Mouse (Mus musculus): ENCODE results near the gene Tacr2. TPM values are rescaled to one million over a fixed set of nuclear protein-coding genes. Genes with fewer than 3 reads are reported as not detected.

Gene Tacr2
- polyA plus RNA-seq, 1 experiment from 2014 or later = not detected

DNA sequence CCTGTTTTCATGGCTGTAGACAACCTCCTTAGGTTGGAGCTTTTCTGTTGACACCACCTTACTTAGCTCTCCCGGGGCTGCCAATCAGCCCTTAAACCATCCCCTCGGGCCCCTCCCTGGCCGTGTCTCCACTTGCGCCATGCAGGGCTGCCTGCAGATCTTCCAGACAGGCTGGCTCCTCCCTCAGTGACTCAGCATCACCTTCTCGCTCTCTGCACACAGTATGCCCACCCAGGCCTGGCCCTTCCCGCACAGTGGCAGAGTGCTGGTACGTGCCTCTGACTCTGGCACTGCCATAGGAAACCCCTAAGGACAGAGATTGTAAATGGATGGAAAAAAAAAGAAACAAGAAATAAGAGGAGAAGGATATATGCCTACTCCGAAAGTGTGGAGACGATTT lies 30.5 kb downstream of the Tacr2 start:
- H3K4me2 ChIP-seq (replicated peaks) = no peak overlapping the region
- H3K9ac ChIP-seq = no peak overlapping the region
- no peaks in the 10 kb centered on the region for H3K4me1 ChIP-seq
- no peaks in the 10 kb centered on the region for H3K27me3 ChIP-seq
- no peak overlapping the region for H3K4me3 ChIP-seq
- no peaks in the 10 kb centered on the region for H3K9me3 ChIP-seq
- peaks cover 75% of the 10 kb centered on the region for H3K36me3 ChIP-seq
- WGBS = 51% methylated on average over 9 of the region's 9 CpGs
- no peak for ATAC-seq (ENCODE audit: low FRiP score, low read depth)
- no peak overlapping the region for H3K27ac ChIP-seq

- no peak overlapping the region for H3K27ac ChIP-seq
- H3K27me3 ChIP-seq = no peaks in the 10 kb centered on the region
- H3K4me2 ChIP-seq (replicated peaks) = no peak overlapping the region
- H3K4me1 ChIP-seq = no peaks in the 10 kb centered on the region
- H3K9me3 ChIP-seq = no peaks in the 10 kb centered on the region
- H3K36me3 ChIP-seq = peaks cover 72% of the 10 kb centered on the region
- no peak for ATAC-seq (ENCODE audit: low FRiP score, low read depth)
- no peak overlapping the region for H3K9ac ChIP-seq
- H3K4me3 ChIP-seq = no peak overlapping the region
- 83% methylated on average over 4 of the region's 4 CpGs for WGBS
These were observed 31.1 kb downstream of the Tacr2 start for GRCm38 (mm10) chr10:62283206-62283792.

GRCm38 (mm10) chr10:62287460-62288124 lies 35.4 kb downstream of the Tacr2 start:
- 63% methylated on average over 6 of the region's 6 CpGs for WGBS
- Histone ChIP-seq H3K4me3 (no peak overlapping the region), H3K9ac (no peak overlapping the region), H3K36me3 (peaks cover 76% of the 10 kb centered on the region), H3K4me1 (no peaks in the 10 kb centered on the region), H3K9me3 (no peaks in the 10 kb centered on the region), H3K27ac (no peak overlapping the region), H3K4me2 (replicated peaks) (no peak overlapping the region), H3K27me3 (no peaks in the 10 kb centered on the region)
- no peak for ATAC-seq (ENCODE audit: low FRiP score, low read depth)

DNA sequence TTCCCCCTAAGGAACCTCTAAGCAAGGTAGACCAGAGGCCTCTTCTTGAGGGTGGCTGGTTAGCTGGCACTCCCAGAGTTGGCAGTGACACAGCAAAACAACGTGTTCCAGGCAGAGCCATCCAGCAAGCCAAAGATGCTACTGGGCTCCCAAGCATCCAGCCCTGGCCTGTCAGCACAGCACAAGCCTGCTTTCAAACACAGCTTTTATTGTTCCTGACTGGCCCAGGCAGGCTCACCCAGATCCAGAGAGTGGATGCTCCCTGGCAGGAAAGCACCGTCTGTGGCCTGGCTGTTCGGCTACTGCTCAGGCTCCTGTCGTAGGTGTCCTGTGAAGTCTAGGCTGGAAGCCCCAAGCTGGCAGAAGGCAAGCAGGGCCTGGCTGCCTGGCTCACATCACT lies 41.9 kb downstream of the Tacr2 start:
- 82% methylated on average over 4 of the region's 4 CpGs for WGBS
- Histone ChIP-seq H3K4me2 (replicated peaks) (no peak overlapping the region), H3K9me3 (no peaks in the 10 kb centered on the region), H3K9ac (no peak overlapping the region), H3K27me3 (no peaks in the 10 kb centered on the region), H3K27ac (no peak overlapping the region), H3K4me1 (no peaks in the 10 kb centered on the region), H3K4me3 (no peak overlapping the region), H3K36me3 (peaks cover 90% of the 10 kb centered on the region)
- no peak for ATAC-seq (ENCODE audit: low FRiP score, low read depth)

GRCm38 (mm10) chr10:62296086-62296872 lies 44.0 kb downstream of the Tacr2 start:
- Histone ChIP-seq H3K27ac (no peak overlapping the region), H3K9ac (no peak overlapping the region), H3K27me3 (no peaks in the 10 kb centered on the region), H3K9me3 (no peaks in the 10 kb centered on the region), H3K4me1 (no peaks in the 10 kb centered on the region), H3K36me3 (peaks cover 79% of the 10 kb centered on the region), H3K4me2 (replicated peaks) (no peak overlapping the region), H3K4me3 (no peak overlapping the region)
- ATAC-seq (ENCODE audit: low FRiP score, low read depth) = no peak
- 75% methylated on average over 21 of the region's 26 CpGs for WGBS

GRCm38 (mm10) chr10:62300006-62300827 lies 48.0 kb downstream of the Tacr2 start:
- H3K4me2 ChIP-seq (replicated peaks) = no peak overlapping the region
- H3K27me3 ChIP-seq = no peaks in the 10 kb centered on the region
- no peak for ATAC-seq (ENCODE audit: low FRiP score, low read depth)
- no peaks in the 10 kb centered on the region for H3K9me3 ChIP-seq
- H3K9ac ChIP-seq = no peak overlapping the region
- H3K36me3 ChIP-seq = peaks cover 65% of the 10 kb centered on the region
- no peak overlapping the region for H3K27ac ChIP-seq
- H3K4me3 ChIP-seq = no peak overlapping the region
- no peaks in the 10 kb centered on the region for H3K4me1 ChIP-seq
- WGBS = 83% methylated on average over 23 of the region's 23 CpGs

DNA sequence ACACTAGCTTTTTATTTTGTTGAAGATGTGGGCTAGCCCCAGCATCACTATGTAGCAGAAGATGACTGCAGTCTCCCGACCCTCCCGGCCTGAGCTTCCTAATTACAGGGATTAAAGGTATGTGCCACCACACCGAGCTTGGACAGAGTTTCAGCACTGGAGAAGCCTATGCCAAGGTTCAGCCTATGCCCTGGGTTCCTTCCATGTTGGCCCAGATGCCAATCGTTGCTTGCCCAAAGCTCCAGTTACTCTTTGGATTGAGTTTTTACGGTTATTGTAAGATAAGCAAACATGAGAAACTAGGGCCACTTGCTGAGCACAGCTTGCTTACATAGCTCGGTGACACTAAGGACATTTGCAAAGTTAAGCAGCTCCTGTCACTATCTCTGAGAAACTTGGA lies 52.9 kb downstream of the Tacr2 start:
- Histone ChIP-seq H3K36me3 (peaks cover 27% of the 10 kb centered on the region), H3K4me3 (no peak overlapping the region), H3K4me2 (replicated peaks) (no peak overlapping the region), H3K27ac (no peak overlapping the region), H3K9ac (no peak overlapping the region), H3K9me3 (no peaks in the 10 kb centered on the region), H3K27me3 (no peaks in the 10 kb centered on the region), H3K4me1 (peaks cover 12% of the 10 kb centered on the region; the same call in 1 of the 2 replicates)
- WGBS = 79% methylated on average over 6 of the region's 6 CpGs
- no peak for ATAC-seq (ENCODE audit: low FRiP score, low read depth)

DNA sequence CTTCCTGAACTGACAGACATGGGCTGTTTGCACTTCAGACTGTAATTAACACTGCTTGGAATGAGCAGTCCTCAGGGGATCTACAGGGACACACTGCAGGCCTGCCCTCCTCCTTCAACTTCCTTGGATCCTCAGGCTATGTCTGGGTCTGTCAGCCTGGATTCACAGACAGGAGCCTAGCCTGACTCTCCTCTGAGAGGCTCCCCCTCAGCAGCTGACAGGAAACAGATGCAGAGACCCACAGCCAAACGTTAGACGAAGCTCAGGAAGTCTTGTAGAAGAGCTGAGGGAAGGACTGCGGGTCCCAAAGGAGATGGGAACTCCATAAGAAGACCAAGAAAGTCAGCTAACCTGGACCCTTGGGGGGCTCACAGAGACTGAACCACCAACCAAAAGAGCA lies 54.2 kb downstream of the Tacr2 start:
- Histone ChIP-seq H3K27me3 (no peaks in the 10 kb centered on the region), H3K9me3 (no peaks in the 10 kb centered on the region), H3K27ac (no peak overlapping the region; the same call in 1 of the 2 replicates), H3K9ac (no peak overlapping the region), H3K36me3 (peaks cover 24% of the 10 kb centered on the region), H3K4me2 (replicated peaks) (no peak overlapping the region), H3K4me3 (no peak overlapping the region), H3K4me1 (peaks cover 15% of the 10 kb centered on the region)
- 27% methylated on average over 3 of the region's 3 CpGs for WGBS
- no peak for ATAC-seq (ENCODE audit: low FRiP score, low read depth)

GRCm38 (mm10) chr10:62308896-62309491 lies 56.8 kb downstream of the Tacr2 start:
- WGBS = 35% methylated on average over 11 of the region's 11 CpGs
- no peak overlapping the region for H3K27ac ChIP-seq
- H3K9ac ChIP-seq = no peak overlapping the region
- no peak for ATAC-seq (ENCODE audit: low FRiP score, low read depth)
- H3K4me1 ChIP-seq = peaks cover 22% of the 10 kb centered on the region
- peaks cover 10% of the 10 kb centered on the region for H3K36me3 ChIP-seq
- H3K9me3 ChIP-seq = no peaks in the 10 kb centered on the region
- H3K27me3 ChIP-seq = no peaks in the 10 kb centered on the region
- no peak overlapping the region for H3K4me2 ChIP-seq (replicated peaks)
- no peak overlapping the region for H3K4me3 ChIP-seq

DNA sequence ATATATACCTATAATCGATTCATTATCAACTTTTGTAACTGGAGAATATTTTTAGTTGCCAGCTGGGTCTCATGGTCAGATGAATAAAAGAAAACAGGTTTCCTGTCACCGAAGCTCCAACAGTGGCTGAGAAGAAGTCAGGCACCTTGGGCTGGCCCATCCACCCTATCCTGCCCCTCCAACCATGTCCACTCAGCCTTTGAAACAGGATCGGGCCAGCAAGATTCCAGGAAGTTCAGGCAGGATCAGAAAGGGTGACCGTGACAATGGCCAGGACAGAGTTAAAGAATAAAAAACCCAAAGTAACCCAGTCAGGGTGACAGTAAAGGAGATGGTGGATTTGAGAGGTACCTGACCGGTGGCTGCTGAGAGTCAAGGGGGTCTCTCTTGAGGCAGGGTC lies 57.4 kb downstream of the Tacr2 start:
- H3K27me3 ChIP-seq = no peaks in the 10 kb centered on the region
- peaks cover 26% of the 10 kb centered on the region for H3K4me1 ChIP-seq
- no peak overlapping the region for H3K27ac ChIP-seq
- 73% methylated on average over 5 of the region's 5 CpGs for WGBS
- no peak for ATAC-seq (ENCODE audit: low FRiP score, low read depth)
- H3K9ac ChIP-seq = no peak overlapping the region
- H3K4me2 ChIP-seq (replicated peaks) = no peak overlapping the region
- H3K36me3 ChIP-seq = peaks cover 8% of the 10 kb centered on the region; the same call in 1 of the 2 replicates
- H3K4me3 ChIP-seq = no peak overlapping the region
- H3K9me3 ChIP-seq = no peaks in the 10 kb centered on the region

- Histone ChIP-seq H3K4me1 (peaks cover 29% of the 10 kb centered on the region), H3K36me3 (peaks cover 14% of the 10 kb centered on the region; the same call in 1 of the 2 replicates), H3K4me3 (no peak overlapping the region), H3K9me3 (no peaks in the 10 kb centered on the region), H3K27me3 (no peaks in the 10 kb centered on the region), H3K4me2 (replicated peaks) (no peak overlapping the region), H3K9ac (no peak overlapping the region), H3K27ac (no peak overlapping the region)
- no peak for ATAC-seq (ENCODE audit: low FRiP score, low read depth)
- 72% methylated on average over 10 of the region's 10 CpGs for WGBS
These were observed 58.2 kb downstream of the Tacr2 start for GRCm38 (mm10) chr10:62310259-62311039.

Data from limb, embryonic 13.5 days (tissue).